Mouse (Mus musculus) midbrain, embryonic 15.5 days (tissue): Measurements from ENCODE around the gene Phox2a. TPM values are rescaled to one million over a fixed set of nuclear protein-coding genes. Genes with fewer than 3 reads are reported as not detected.

Source experiments
- ATAC-seq: fragments of 200-750 bp; cut with Nextera tagmentation; replicated peaks from 2 replicates; pipeline ENCODE4 v1.8.0; 2017; ENCODE audit warnings: moderate TSS enrichment
- H3K27ac ChIP-seq: fragments of 300-500 bp; sonication (generic); 2 replicates; pipeline ENCODE4 v1.5.1; 2015; ENCODE audit warnings: mild to moderate bottlenecking, inconsistent platforms
- H3K27me3 ChIP-seq: fragments of 300-500 bp; sonication (generic); replicated peaks from 2 replicates; pipeline ENCODE4 v1.6.1; 2015; ENCODE audit warnings: inconsistent platforms
- H3K36me3 ChIP-seq: fragments of 300-500 bp; sonication (generic); replicated peaks from 2 replicates; pipeline ENCODE4 v1.6.1; 2015; ENCODE audit warnings: inconsistent platforms
- H3K4me1 ChIP-seq: fragments of 300-500 bp; sonication (generic); 2 replicates; pipeline ENCODE4 v1.6.1; 2015; ENCODE audit warnings: inconsistent platforms
- H3K4me2 ChIP-seq: fragments of 300-500 bp; sonication (generic); 2 replicates; pipeline ENCODE4 v1.6.1; 2015; ENCODE audit warnings: inconsistent platforms, mild to moderate bottlenecking, moderate library complexity
- H3K4me3 ChIP-seq: fragments of 300-500 bp; sonication (generic); 2 replicates; pipeline ENCODE4 v1.5.1; 2015; ENCODE audit warnings: mild to moderate bottlenecking, inconsistent platforms
- H3K9ac ChIP-seq: fragments of 300-500 bp; sonication (generic); 2 replicates; pipeline ENCODE4 v1.6.1; 2015; ENCODE audit warnings: mild to moderate bottlenecking, inconsistent platforms
- H3K9me3 ChIP-seq: fragments of 300-500 bp; sonication (generic); 2 replicates; pipeline ENCODE4 v1.6.1; 2016; ENCODE audit warnings: inconsistent platforms
- WGBS: fragments of 180-500 bp; shearing (Covaris S2); methylation state at CpG from one replicate; pipeline ENCODE4 v1.1.7; 2015; ENCODE audit warnings: mixed read lengths; 5-methylcytosine and 5-hydroxymethylcytosine counted together
- polyA plus RNA-seq: library from polyadenylated mRNA; unstranded; fragments of >200 nt; fragmentation: Nextera tagmentation; extraction: Ambion mirVana; gene quantifications from 2 replicates; pipeline ENCODE4 v1.2.1, GENCODE M21; 2015

Phox2a gene
- 0.10 and 0.55 TPM in 2 replicates for polyA plus RNA-seq

DNA sequence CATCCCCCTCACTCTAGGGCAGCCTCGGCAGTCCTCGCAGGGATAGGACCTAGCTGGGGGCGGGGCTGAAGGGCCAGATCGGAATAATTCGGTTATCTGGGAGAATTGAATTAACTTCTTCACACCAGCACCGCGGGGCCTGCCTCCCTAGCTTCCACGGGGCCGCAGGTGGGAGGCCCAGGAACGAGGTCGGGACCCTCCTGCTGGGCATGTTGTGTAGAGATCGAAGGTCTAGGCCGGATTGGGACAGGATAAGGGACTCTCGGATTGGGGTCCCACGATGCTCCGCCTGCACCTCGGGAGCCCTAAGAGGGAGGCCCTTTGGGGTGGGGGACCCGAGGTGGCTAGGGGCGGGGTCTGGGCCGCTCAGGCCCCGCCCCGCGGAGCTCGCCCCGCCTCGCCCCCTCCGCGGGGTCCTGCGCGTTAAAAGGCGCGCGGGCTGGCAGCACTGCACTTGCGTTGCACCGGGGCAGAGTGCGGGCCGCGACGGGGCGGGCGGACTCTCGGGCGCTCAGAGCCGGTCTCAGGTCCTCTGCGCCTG, at the start of gene Phox2a:
Gene Phox2a (plus strand): TSS at position 453 of the 541 bp plus-strand sequence.
- Histone ChIP-seq H3K4me3 (peak within 1 kb of the TSS; percentile 21), H3K36me3 (no peaks in the 10 kb centered on the region), H3K4me2 (peak within 1 kb of the TSS; percentile 41), H3K4me1 (peaks cover 31% of the 10 kb centered on the region), H3K9ac (no peak within 1 kb of the TSS), H3K27ac (no peak within 1 kb of the TSS), H3K9me3 (no peaks in the 10 kb centered on the region), H3K27me3 (peaks cover 65% of the 10 kb centered on the region)
- 0 out of 2 replicates have a peak, but pooled peaks have one; percentile 15 for ATAC-seq
- under 1% methylated on average over 44 of the region's 45 CpGs for whole genome bisulfite sequencing

DNA sequence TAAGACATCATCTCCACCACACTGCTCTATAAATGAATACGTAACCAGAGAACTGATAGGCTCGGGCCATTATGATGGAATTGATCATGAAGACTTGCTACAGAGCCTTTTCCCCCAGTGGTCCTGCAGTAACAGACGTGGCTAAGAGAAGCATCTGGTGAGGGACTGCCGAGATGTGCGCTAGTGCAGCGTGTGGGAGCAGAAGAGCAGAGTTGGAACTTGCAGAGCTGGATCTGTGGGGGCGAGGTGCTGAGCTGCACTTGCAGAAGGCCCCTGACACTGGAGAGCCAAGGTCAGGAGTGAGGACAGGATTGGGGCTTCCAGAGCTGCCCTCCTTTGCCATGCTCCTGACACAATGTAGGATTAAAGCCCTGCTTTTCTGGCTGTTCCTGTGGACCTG, 48.1 kb upstream of the Phox2a start:
- no peak for ATAC-seq
- no peaks in the 10 kb centered on the region for H3K36me3 ChIP-seq
- no peaks in the 10 kb centered on the region for H3K27me3 ChIP-seq
- H3K9ac ChIP-seq, result no peak overlapping the region
- no peak overlapping the region for H3K27ac ChIP-seq
- H3K9me3 ChIP-seq, result no peaks in the 10 kb centered on the region
- H3K4me2 ChIP-seq, result no peak overlapping the region
- WGBS, result 80% methylated on average over 7 of the region's 7 CpGs
- H3K4me3 ChIP-seq, result no peak overlapping the region
- peaks cover 16% of the 10 kb centered on the region for H3K4me1 ChIP-seq

DNA sequence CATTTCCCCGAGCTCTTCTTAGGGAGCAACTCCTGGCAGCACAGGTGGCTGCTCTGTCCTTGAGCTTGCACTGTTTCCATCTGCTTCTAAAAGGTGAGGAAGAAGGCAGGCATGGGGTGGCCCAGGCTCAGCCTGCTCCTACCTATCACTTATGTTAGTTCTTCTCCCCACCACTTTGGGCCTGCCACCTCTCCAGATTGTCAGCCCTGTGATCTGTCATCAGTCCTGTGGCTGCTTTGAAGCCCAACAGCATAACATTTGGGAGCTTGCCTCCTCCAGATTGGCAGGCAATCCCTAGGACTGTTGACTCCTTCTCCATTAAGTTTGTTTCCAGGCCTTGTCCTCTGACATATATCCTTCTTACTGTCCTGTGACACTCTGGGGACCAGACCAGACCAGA, 46.5 kb upstream of the Phox2a start:
- H3K9ac ChIP-seq, result no peak overlapping the region
- 85% methylated on average over 1 of the region's 1 CpGs for WGBS
- no peaks in the 10 kb centered on the region for H3K9me3 ChIP-seq
- H3K4me1 ChIP-seq, result peaks cover 16% of the 10 kb centered on the region
- H3K27ac ChIP-seq, result no peak overlapping the region
- H3K4me3 ChIP-seq, result no peak overlapping the region
- no peaks in the 10 kb centered on the region for H3K36me3 ChIP-seq
- no peak for ATAC-seq
- no peak overlapping the region for H3K4me2 ChIP-seq
- H3K27me3 ChIP-seq, result no peaks in the 10 kb centered on the region

DNA sequence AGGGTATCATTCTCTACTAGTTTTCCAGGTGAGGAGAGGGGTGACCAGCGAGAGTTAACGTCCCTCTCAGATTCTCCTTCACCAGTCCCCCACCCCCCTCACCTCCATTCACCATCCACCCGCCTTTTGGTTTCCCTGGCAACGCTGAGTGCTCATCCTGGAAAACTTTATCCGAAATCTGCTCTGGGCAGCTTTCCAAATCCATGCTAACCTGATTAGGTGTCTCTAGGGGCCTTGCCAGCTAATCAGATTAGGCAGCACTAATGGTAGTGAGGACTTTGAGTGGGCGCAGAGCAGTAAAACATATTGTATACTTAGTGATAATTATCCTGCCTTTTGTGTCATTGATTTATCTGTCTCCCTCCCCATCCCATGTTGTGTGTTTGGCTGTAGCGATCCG, 45.4 kb upstream of the Phox2a start:
- H3K9ac ChIP-seq, result no peak overlapping the region
- peak; percentile 69 for ATAC-seq
- no peak overlapping the region for H3K27ac ChIP-seq
- peak overlapping the region; percentile 18; the same call in 1 of the 2 replicates for H3K4me2 ChIP-seq
- no peaks in the 10 kb centered on the region for H3K36me3 ChIP-seq
- H3K9me3 ChIP-seq, result no peaks in the 10 kb centered on the region
- no peak overlapping the region for H3K4me3 ChIP-seq
- H3K27me3 ChIP-seq, result no peaks in the 10 kb centered on the region
- 19% methylated on average over 8 of the region's 8 CpGs for WGBS
- H3K4me1 ChIP-seq, result peaks cover 16% of the 10 kb centered on the region

- no peak overlapping the region for H3K4me3 ChIP-seq
- H3K9me3 ChIP-seq, result no peaks in the 10 kb centered on the region
- no peak overlapping the region for H3K9ac ChIP-seq
- no peaks in the 10 kb centered on the region for H3K36me3 ChIP-seq
- H3K27me3 ChIP-seq, result no peaks in the 10 kb centered on the region
- 79% methylated on average over 1 of the region's 1 CpGs for WGBS
- H3K4me2 ChIP-seq, result no peak overlapping the region
- ATAC-seq, result no peak
- no peak overlapping the region for H3K27ac ChIP-seq
- peaks cover 13% of the 10 kb centered on the region for H3K4me1 ChIP-seq
Observed at GRCm38 (mm10) chr7:101777053-101777452, 41.1 kb upstream of the Phox2a start.

- peak overlapping the region; percentile 34 for H3K4me3 ChIP-seq
- H3K27ac ChIP-seq, result no peak overlapping the region
- H3K4me2 ChIP-seq, result peak overlapping the region; percentile 60
- 3% methylated on average over 35 of the region's 35 CpGs for WGBS
- no peaks in the 10 kb centered on the region for H3K9me3 ChIP-seq
- H3K27me3 ChIP-seq, result peaks cover 71% of the 10 kb centered on the region
- H3K36me3 ChIP-seq, result no peaks in the 10 kb centered on the region
- H3K9ac ChIP-seq, result no peak overlapping the region; the same call in 1 of the 2 replicates
- ATAC-seq, result no peak
- peaks cover 35% of the 10 kb centered on the region for H3K4me1 ChIP-seq
Observed at GRCm38 (mm10) chr7:101820295-101821030, 2.4 kb downstream of the Phox2a start.

DNA sequence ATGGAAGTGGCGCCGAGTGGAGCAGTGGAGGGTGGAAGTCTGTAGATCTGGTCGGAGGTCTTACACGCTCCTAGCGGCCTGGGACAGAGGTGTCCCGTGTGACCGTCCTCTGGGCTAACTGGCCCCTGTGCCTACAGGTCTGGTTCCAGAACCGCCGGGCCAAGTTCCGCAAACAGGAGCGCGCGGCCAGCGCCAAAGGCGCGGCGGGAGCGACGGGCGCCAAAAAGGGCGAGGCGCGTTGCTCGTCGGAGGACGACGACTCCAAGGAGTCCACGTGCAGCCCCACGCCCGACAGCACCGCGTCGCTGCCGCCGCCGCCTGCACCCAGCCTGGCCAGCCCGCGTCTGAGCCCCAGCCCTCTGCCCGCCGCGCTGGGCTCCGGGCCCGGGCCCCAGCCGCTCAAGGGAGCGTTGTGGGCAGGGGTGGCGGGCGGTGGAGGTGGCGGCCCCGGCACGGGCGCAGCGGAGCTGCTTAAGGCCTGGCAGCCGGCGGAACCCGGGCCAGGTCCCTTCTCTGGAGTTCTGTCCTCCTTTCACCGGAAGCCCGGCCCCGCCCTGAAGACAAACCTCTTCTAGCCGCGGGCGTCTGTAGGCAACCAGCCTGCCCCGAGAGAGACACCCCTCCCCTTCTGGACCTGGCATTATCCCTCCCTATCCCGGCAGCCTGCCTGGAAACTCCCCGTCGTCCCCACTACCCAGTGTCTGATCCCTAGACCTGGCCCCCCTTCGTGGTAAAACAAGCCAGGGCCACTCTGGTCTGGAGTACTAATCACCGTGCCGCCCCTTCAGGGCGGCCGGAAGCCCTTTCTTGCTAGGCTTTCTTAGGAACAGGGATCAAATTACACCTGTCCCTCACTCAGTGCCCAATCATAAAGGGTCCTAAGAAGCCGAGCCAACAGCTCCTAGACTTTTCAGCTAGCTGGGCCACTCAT, 3.7 kb downstream of the Phox2a start:
- Histone ChIP-seq H3K36me3 (no peaks in the 10 kb centered on the region), H3K4me2 (peak overlapping the region; percentile 60), H3K4me3 (peak overlapping the region; percentile 35), H3K27ac (no peak overlapping the region), H3K27me3 (peaks cover 65% of the 10 kb centered on the region), H3K4me1 (peaks cover 35% of the 10 kb centered on the region), H3K9me3 (no peaks in the 10 kb centered on the region), H3K9ac (0 out of 2 replicates have a peak overlapping the region, but pooled peaks have one; percentile 13)
- WGBS, result under 1% methylated on average over 67 of the region's 71 CpGs
- ATAC-seq, result peak; percentile 59

DNA sequence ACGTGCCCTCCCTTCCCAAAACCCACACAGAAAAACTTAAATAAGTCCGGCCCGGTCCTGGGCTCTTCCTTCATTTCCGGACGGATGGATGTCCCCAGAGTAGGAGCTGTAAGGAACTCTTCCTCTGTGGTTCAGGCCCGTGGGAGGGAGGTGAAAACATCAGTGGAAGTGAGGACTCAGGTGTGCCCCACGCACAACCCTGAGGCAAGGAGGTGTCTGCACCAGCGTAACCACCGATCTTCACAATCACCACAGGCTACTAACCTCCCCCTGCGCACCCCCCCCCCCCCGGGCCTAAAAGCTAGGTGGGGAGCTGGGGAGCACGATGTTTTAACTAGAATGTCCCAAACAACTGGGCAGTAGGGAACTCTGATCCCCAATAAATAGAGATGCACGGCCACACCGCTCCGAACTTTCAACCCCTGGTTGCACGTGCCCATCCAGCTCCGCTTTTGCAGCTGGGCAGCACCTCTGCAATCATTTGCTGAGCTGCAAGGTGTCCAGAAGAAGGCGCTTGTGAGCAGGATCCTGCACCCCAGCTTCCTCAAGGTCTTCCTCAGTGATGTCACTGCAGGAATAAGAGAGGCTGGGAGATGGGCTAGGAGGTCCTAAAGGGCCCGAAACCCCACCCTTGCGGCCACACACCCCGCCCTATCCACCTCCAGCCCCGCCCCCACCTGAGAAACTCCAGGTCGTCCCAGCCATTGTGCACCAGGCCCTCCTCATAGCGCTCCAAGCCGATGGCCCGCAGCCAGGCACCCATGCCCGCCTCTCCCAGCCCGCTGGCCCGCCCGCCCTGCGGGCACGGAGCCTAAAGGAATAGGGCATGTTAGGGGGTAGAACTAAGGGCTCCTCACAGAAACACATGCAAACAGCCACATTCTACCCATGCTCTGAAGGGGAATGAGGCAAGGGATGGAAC, 5.0 kb downstream of the Phox2a start:
- peaks cover 53% of the 10 kb centered on the region for H3K27me3 ChIP-seq
- H3K36me3 ChIP-seq, result no peaks in the 10 kb centered on the region
- no peak overlapping the region for H3K4me3 ChIP-seq
- H3K27ac ChIP-seq, result no peak overlapping the region
- H3K4me1 ChIP-seq, result peaks cover 30% of the 10 kb centered on the region
- H3K9ac ChIP-seq, result no peak overlapping the region
- WGBS, result 33% methylated on average over 31 of the region's 32 CpGs
- peak; percentile 24 for ATAC-seq
- H3K4me2 ChIP-seq, result no peak overlapping the region
- H3K9me3 ChIP-seq, result no peaks in the 10 kb centered on the region

DNA sequence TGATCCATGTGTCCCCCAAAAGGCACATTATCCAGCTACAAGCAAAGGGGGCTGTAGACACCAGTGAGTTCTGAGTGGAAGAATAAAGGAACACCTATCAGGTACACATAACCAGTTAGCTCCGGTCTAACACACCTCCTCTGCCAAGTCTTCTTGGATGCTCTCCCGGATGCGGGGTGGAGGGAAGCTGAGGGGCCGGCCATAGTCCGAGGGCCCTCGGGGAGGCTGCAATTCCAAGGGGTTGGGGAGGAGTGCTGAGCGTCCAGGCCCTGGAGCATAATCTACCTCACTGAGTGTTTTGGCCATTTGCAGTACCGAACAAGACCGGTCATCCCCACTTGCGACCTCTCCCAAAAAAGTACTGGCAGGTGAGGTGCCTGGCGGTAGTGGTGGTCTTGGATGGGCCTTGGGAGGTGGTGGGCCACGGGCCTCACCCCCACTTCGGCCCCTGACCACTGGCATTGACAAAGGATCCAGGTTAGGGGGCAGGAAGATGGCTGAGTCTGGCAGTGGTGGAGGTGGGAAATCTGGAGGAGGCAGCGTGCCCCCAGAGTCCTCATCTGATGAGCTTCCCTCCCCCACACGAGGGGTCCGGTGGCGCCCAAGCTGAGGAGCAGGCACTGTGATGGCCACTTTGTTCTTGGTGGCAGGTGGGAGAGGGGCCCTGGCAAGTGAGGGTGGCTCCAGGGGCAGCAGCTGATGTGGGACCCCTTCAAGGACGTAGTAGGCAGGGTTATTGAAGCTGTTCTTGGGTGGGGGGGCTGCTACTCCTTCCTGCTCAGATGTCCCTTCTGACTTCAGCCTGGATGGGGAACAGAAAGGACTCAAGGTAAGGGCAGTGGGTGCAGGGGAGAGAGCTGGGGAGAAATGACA, 5.9 kb downstream of the Phox2a start:
- WGBS, result 86% methylated on average over 18 of the region's 18 CpGs
- no peak for ATAC-seq

GRCm38 (mm10) chr7:101830373-101830772, 12.3 kb downstream of the Phox2a start:
- Histone ChIP-seq H3K36me3 (no peaks in the 10 kb centered on the region), H3K4me2 (no peak overlapping the region), H3K4me3 (no peak overlapping the region), H3K9me3 (no peaks in the 10 kb centered on the region), H3K4me1 (0 out of 2 replicates have a peak, but pooled peaks cover 5% of the 10 kb centered on the region), H3K27ac (no peak overlapping the region), H3K27me3 (no peaks in the 10 kb centered on the region), H3K9ac (no peak overlapping the region)
- WGBS, result 100% methylated on average over 3 of the region's 3 CpGs
- ATAC-seq, result no peak

More for the DNA sequence above, 5.9 kb downstream of the Phox2a start:
- Histone ChIP-seq H3K9me3 (no peaks in the 10 kb centered on the region), H3K27ac (no peak overlapping the region), H3K4me1 (peaks cover 26% of the 10 kb centered on the region), H3K4me2 (no peak overlapping the region), H3K27me3 (peaks cover 45% of the 10 kb centered on the region), H3K4me3 (no peak overlapping the region), H3K9ac (no peak overlapping the region), H3K36me3 (no peaks in the 10 kb centered on the region)

DNA sequence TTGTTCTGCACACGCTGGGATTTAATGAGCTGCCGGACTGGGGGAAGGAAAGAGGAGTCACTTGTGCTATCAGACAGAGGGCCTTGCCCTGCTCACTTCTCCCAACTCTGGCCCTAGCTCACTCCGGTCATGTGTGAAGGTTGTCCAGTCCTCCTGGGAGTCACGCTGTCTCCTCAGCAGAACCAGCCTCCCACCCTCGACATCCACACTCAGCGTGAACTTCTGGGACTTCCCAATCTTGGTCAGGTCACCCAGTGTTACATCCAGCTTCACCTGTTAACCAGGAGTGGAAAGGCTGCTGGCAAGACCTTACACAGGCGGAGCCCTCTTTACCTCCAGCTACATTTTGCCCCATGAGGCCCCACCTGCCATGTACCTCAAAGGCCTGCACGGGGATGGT, 13.3 kb downstream of the Phox2a start:
- no peak for ATAC-seq
- Histone ChIP-seq H3K9ac (no peak overlapping the region), H3K27ac (no peak overlapping the region), H3K9me3 (no peaks in the 10 kb centered on the region), H3K36me3 (no peaks in the 10 kb centered on the region), H3K27me3 (no peaks in the 10 kb centered on the region), H3K4me2 (no peak overlapping the region), H3K4me3 (no peak overlapping the region), H3K4me1 (peaks cover 10% of the 10 kb centered on the region)
- 94% methylated on average over 8 of the region's 8 CpGs for WGBS
